9 mouse cellular contexts compared by ENCODE assay signal in the genomic region with DNA sequence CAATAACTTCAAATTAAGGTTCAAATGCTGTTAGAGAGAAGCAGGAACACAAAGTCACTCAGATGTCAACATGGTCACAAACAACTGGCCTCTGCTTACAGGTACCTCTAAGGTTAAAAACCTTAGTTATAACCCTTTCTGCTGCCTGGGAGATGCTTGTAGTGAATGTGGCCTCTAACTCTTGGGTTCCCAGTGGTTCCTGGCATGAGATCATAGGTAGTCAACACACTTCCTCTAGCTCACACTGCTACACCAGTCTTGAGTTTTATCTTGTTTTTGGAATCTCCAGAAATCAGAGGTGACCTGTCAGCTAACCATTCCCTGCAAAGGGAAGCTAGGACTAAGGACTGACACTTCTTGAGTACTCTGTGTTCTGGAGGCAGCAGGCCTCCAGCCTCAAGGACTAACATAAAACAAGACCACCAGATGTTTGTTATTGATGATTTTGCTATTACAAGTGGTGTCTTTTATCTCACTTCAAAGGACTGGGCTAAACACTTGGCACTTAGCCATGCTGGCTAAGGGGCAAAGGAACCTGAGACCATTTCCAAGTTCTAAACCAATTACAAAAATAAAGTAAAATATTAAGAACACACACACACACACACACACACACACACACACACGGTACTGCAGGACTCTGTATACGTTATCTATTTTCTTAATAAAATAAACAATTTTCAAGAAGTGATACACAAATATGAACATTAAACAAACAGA. TPM values are rescaled to one million over a fixed set of nuclear protein-coding genes. Genes with fewer than 3 reads are reported as not detected.
DNase-seq lines count a peak whose midpoint lies in the region; ATAC-seq and TF ChIP-seq lines count a peak whose summit lies in the region.
"Had no signal": no experiment of that assay in that cellular context is flagged by ENCODE, and none has a peak within 500 bp of the region (broad histone marks: within the 10 kb centered on the region; RNA-seq: fewer than 3 reads in every experiment).

No protein-coding gene starts in this region.

- no peak for TF ChIP-seq CTCF in kidney, adult 2 months (conservative IDR thresholded peaks at IDR 0.05; ENCODE audit: insufficient read depth, insufficient read length, low read depth, low read length)
- no peak for TF ChIP-seq CTCF in CH12.LX (conservative IDR thresholded peaks at IDR 0.05 in 1 of 2, IDR thresholded peaks at IDR 0.05 in 1 of 2; ENCODE audit: low read depth in 2 of 2, low read length in 2 of 2)
- no peak for TF ChIP-seq CTCF in cortical plate, adult 2 months (IDR thresholded peaks at IDR 0.05; ENCODE audit: extremely low read depth, insufficient read depth, low read length)

- no peak for TF ChIP-seq POLR2A in kidney, adult 2 months (IDR thresholded peaks at IDR 0.05; ENCODE audit: low read depth, low read length)
- no peak for TF ChIP-seq POLR2A in CH12.LX (IDR thresholded peaks at IDR 0.05; ENCODE audit: low read depth, low read length)
- TF ChIP-seq POLR2A in cortical plate, adult 2 months (IDR thresholded peaks at IDR 0.05; ENCODE audit: extremely low read depth, insufficient read depth, low read length) = no peak

- ATAC-seq in kidney, embryonic 14.5 days (ENCODE audit: low FRiP score, low TSS enrichment) = no peak
- no peak for ATAC-seq in intestine, embryonic 15.5 days
- ATAC-seq in stomach, embryonic 15.5 days (ENCODE audit: insufficient read depth, low FRiP score, low read depth) = no peak
- ATAC-seq in monocyte, adult 5-6 weeks (replicated peaks; ENCODE audit: insufficient number of reproducible peaks, low FRiP score, low TSS enrichment, poor library complexity, severe bottlenecking) = no peak

- no peak overlapping the region for H3K4me3 ChIP-seq in kidney, adult 2 months (ENCODE audit: insufficient read depth, low read depth, low read length)
- H3K4me3 ChIP-seq in kidney, embryonic 14.5 days (ENCODE audit: low read length) = no peak overlapping the region
- H3K4me3 ChIP-seq in CH12.LX (replicated peaks in 1 of 3; ENCODE audit: low read depth in 2 of 3, low read length in 2 of 3, poor library complexity in 1 of 3) = peak overlapping the region; percentile 41 to 83 (median 78)
- no peak overlapping the region for H3K4me3 ChIP-seq in cortical plate, adult 2 months (ENCODE audit: insufficient read depth, low read length)
- no peak overlapping the region for H3K4me3 ChIP-seq in intestine, embryonic 15.5 days (replicated peaks)
- H3K4me3 ChIP-seq in stomach, embryonic 15.5 days (replicated peaks) = no peak overlapping the region

- peaks cover 29% of the 10 kb centered on the region for H3K79me2 ChIP-seq in CH12.LX (replicated peaks; ENCODE audit: control insufficient read depth, extremely low read depth, insufficient read depth, poor library complexity, severe bottlenecking)

- H3K4me2 ChIP-seq in kidney, embryonic 14.5 days (replicated peaks; ENCODE audit: low read depth, low read length) = no peak overlapping the region
- H3K4me2 ChIP-seq in CH12.LX (ENCODE audit: insufficient read depth, low read depth, poor library complexity, severe bottlenecking) = peak overlapping the region; percentile 98
- H3K4me2 ChIP-seq in intestine, embryonic 15.5 days (replicated peaks) = peak overlapping the region; percentile 73; the same call in 1 of the 2 replicates
- H3K4me2 ChIP-seq in stomach, embryonic 15.5 days = peak overlapping the region; percentile 56

- dilution Hi-C loops in CH12.LX (cut with MboI; ENCODE audit: extremely low pct_ligation_motif_present, extremely low pct_unique_long_range_greater_than_20kb, low sequenced_read_pairs) = no loop called here

- H3K27ac ChIP-seq in kidney, adult 2 months (ENCODE audit: insufficient read depth, low read depth, low read length) = peak overlapping the region; percentile 22; the same call in 1 of the 2 replicates
- no peak overlapping the region for H3K27ac ChIP-seq in kidney, embryonic 14.5 days (ENCODE audit: low read depth, low read length)
- peak overlapping the region; percentile 88 for H3K27ac ChIP-seq in CH12.LX (ENCODE audit: insufficient read depth, low read depth)
- H3K27ac ChIP-seq in cortical plate, adult 2 months (ENCODE audit: insufficient read depth, low read length) = peak overlapping the region; percentile 88; the same call in 1 of the 2 replicates
- no peak overlapping the region for H3K27ac ChIP-seq in intestine, embryonic 15.5 days
- H3K27ac ChIP-seq in stomach, embryonic 15.5 days = no peak overlapping the region

- WGBS in kidney, adult 2 months = 29% methylated on average over 2 of the region's 2 CpGs
- 82% methylated on average over 2 of the region's 2 CpGs for WGBS in kidney, embryonic 14.5 days
- WGBS in intestine, embryonic 15.5 days = 42% methylated on average over 2 of the region's 2 CpGs
- 40% methylated on average over 2 of the region's 2 CpGs for WGBS in stomach, embryonic 15.5 days

- no peaks in the 10 kb centered on the region for H3K36me3 ChIP-seq in kidney, adult 2 months (ENCODE audit: control insufficient read depth, insufficient read depth, low read length)
- no peaks in the 10 kb centered on the region for H3K36me3 ChIP-seq in kidney, embryonic 14.5 days (ENCODE audit: control insufficient read depth, insufficient read depth, low read length)
- H3K36me3 ChIP-seq in CH12.LX (replicated peaks in 1 of 2; ENCODE audit: control insufficient read depth in 1 of 2, insufficient read depth in 1 of 2, low read length in 1 of 2) = peaks cover 0 to 4% of the 10 kb centered on the region in 2 experiments
- no peaks in the 10 kb centered on the region for H3K36me3 ChIP-seq in intestine, embryonic 15.5 days
- H3K36me3 ChIP-seq in stomach, embryonic 15.5 days = no peaks in the 10 kb centered on the region

- peaks cover 4% of the 10 kb centered on the region; the same call in 1 of the 2 replicates for H3K4me1 ChIP-seq in kidney, adult 2 months (ENCODE audit: control insufficient read depth, insufficient read depth, low read length)
- H3K4me1 ChIP-seq in kidney, embryonic 14.5 days (ENCODE audit: control insufficient read depth, insufficient read depth, low read length) = peaks cover 4% of the 10 kb centered on the region; the same call in 1 of the 2 replicates
- H3K4me1 ChIP-seq in CH12.LX (ENCODE audit: control insufficient read depth in 1 of 2, insufficient read depth in 2 of 2) = peaks cover 16 to 53% of the 10 kb centered on the region in 2 experiments
- H3K4me1 ChIP-seq in cortical plate, adult 2 months (ENCODE audit: control insufficient read depth, insufficient read depth, low read length) = peaks cover 2% of the 10 kb centered on the region; the same call in 1 of the 2 replicates
- 0 out of 2 replicates have a peak, but pooled peaks cover 4% of the 10 kb centered on the region for H3K4me1 ChIP-seq in intestine, embryonic 15.5 days (replicated peaks)
- H3K4me1 ChIP-seq in stomach, embryonic 15.5 days = peaks cover 7% of the 10 kb centered on the region; the same call in 1 of the 2 replicates

- H3K9ac ChIP-seq in kidney, embryonic 14.5 days (ENCODE audit: low read depth, low read length) = no peak overlapping the region
- peak overlapping the region; percentile 98 for H3K9ac ChIP-seq in CH12.LX (ENCODE audit: insufficient read depth, low read depth)
- H3K9ac ChIP-seq in intestine, embryonic 15.5 days = no peak overlapping the region
- no peak overlapping the region for H3K9ac ChIP-seq in stomach, embryonic 15.5 days

- DNase-seq in kidney, adult 2 months = peak; percentile 7
- no peak for DNase-seq in CH12.LX (ENCODE audit: extremely low read depth)
- no peak for DNase-seq in left cerebral cortex, adult 11 months (ENCODE audit: low spot score)

- in situ Hi-C loops in CH12.LX (cut with MboI; ENCODE audit: low pct_ligation_motif_present, low pct_unique_long_range_greater_than_20kb, low sequenced_read_pairs) = no loop called here

- no peak for TF ChIP-seq EP300 in CH12.LX (IDR thresholded peaks at IDR 0.05; ENCODE audit: low read length)

- no peaks in the 10 kb centered on the region for H3K27me3 ChIP-seq in kidney, adult 2 months (replicated peaks; ENCODE audit: control insufficient read depth, insufficient read depth, low read length)
- H3K27me3 ChIP-seq in kidney, embryonic 14.5 days (ENCODE audit: control insufficient read depth, insufficient read depth, low read length) = no peaks in the 10 kb centered on the region
- no peaks in the 10 kb centered on the region for H3K27me3 ChIP-seq in CH12.LX (replicated peaks)
- H3K27me3 ChIP-seq in intestine, embryonic 15.5 days (replicated peaks) = no peaks in the 10 kb centered on the region
- H3K27me3 ChIP-seq in stomach, embryonic 15.5 days (replicated peaks) = no peaks in the 10 kb centered on the region

- H3K9me3 ChIP-seq in kidney, embryonic 14.5 days (ENCODE audit: control insufficient read depth, low read length) = no peaks in the 10 kb centered on the region
- H3K9me3 ChIP-seq in CH12.LX (replicated peaks; ENCODE audit: low read length) = no peaks in the 10 kb centered on the region
- no peaks in the 10 kb centered on the region for H3K9me3 ChIP-seq in intestine, embryonic 15.5 days
- no peaks in the 10 kb centered on the region for H3K9me3 ChIP-seq in stomach, embryonic 15.5 days

- no peak for TF ChIP-seq RAD21 in CH12.LX (IDR thresholded peaks at IDR 0.05; ENCODE audit: low read depth, low read length)

RNA-seq across cellular contexts. Expression of a gene that starts 1.6 kb away (rescaled TPM):
- polyA plus RNA-seq in kidney, adult 2 months (2012; rRNA removed) = 7.1 and 9.9 TPM in 2 replicates
- polyA plus RNA-seq in kidney, embryonic 14.5 days (2014; fragmentation: Nextera tagmentation; extraction: Ambion mirVana) = 10.6 and 13.2 TPM in 2 replicates
- total RNA-seq in CH12.LX (2012; rRNA removed) (6.9 and 10.2 TPM in 2 replicates), CH12.LX (2014; rRNA removed) (1.9 and 2.1 TPM in 2 replicates)
- 5.1 and 6.0 TPM in 2 replicates for polyA plus RNA-seq in CH12.LX (2012; ENCODE audit: insufficient read length, low read depth)
- polyA plus RNA-seq in cortical plate, adult 2 months (2012; rRNA removed) = 17.7 and 17.8 TPM in 2 replicates
- polyA plus RNA-seq in intestine, embryonic 15.5 days (2015; fragmentation: Nextera tagmentation; extraction: Ambion mirVana) = 11.2 and 12.0 TPM in 2 replicates
- polyA plus RNA-seq in stomach, embryonic 15.5 days (2015; fragmentation: Nextera tagmentation; extraction: Ambion mirVana) = 15.6 and 16.3 TPM in 2 replicates
- total RNA-seq in monocyte, adult 5-6 weeks (2017) = 23.8 to 40.6 TPM (median 30.4 TPM) in 3 replicates

RNA-seq across cellular contexts. Expression of a gene that starts 11.7 kb away (rescaled TPM):
- polyA plus RNA-seq in kidney, adult 2 months (2012; rRNA removed) = 0.45 and 0.72 TPM in 2 replicates
- not detected in 2 replicates for polyA plus RNA-seq in kidney, embryonic 14.5 days (2014; fragmentation: Nextera tagmentation; extraction: Ambion mirVana)
- total RNA-seq in CH12.LX (2012; rRNA removed) (0.92 and 1.9 TPM in 2 replicates), CH12.LX (2014; rRNA removed) (0.53 and 0.62 TPM in 2 replicates)
- 0.56 and 0.57 TPM in 2 replicates for polyA plus RNA-seq in CH12.LX (2012; ENCODE audit: insufficient read length, low read depth)
- polyA plus RNA-seq in cortical plate, adult 2 months (2012; rRNA removed) = 0.04 TPM in 1 of 2 replicates, not detected in the other
- polyA plus RNA-seq in intestine, embryonic 15.5 days (2015; fragmentation: Nextera tagmentation; extraction: Ambion mirVana) = not detected in 2 replicates
- not detected in 2 replicates for polyA plus RNA-seq in stomach, embryonic 15.5 days (2015; fragmentation: Nextera tagmentation; extraction: Ambion mirVana)
- total RNA-seq in monocyte, adult 5-6 weeks (2017) = 0.19 to 0.49 TPM (median 0.21 TPM) in 3 replicates
- polyA plus RNA-seq: neural tube, embryonic 11.5 days had no signal

RNA-seq across cellular contexts. Expression of a gene that starts 43.9 kb away (rescaled TPM):
- polyA plus RNA-seq in kidney, adult 2 months (2012; rRNA removed) = 0.56 and 1.4 TPM in 2 replicates
- polyA plus RNA-seq in kidney, embryonic 14.5 days (2014; fragmentation: Nextera tagmentation; extraction: Ambion mirVana) = 0.17 and 0.22 TPM in 2 replicates
- total RNA-seq in CH12.LX (2012; rRNA removed) (0.08 and 0.34 TPM in 2 replicates), CH12.LX (2014; rRNA removed) (1.4 and 1.5 TPM in 2 replicates)
- polyA plus RNA-seq in CH12.LX (2012; ENCODE audit: insufficient read length, low read depth) = 0.80 and 1.0 TPM in 2 replicates
- not detected in 2 replicates for polyA plus RNA-seq in cortical plate, adult 2 months (2012; rRNA removed)
- polyA plus RNA-seq in intestine, embryonic 15.5 days (2015; fragmentation: Nextera tagmentation; extraction: Ambion mirVana) = 1.3 and 1.6 TPM in 2 replicates
- polyA plus RNA-seq in stomach, embryonic 15.5 days (2015; fragmentation: Nextera tagmentation; extraction: Ambion mirVana) = 0.88 and 1.1 TPM in 2 replicates
- 0.78 to 1.9 TPM (median 1.3 TPM) in 3 replicates for total RNA-seq in monocyte, adult 5-6 weeks (2017)

Comparison
In these comparisons a context has a peak if more than half of its experiments do, and no peak if none do; other contexts are left out.
1. H3K27ac ChIP-seq: peak in kidney, adult 2 months (single experiment), CH12.LX (single experiment) and cortical plate, adult 2 months (single experiment); none in kidney, embryonic 14.5 days (single experiment), intestine, embryonic 15.5 days (single experiment) and stomach, embryonic 15.5 days (single experiment).
2. H3K4me3 ChIP-seq: peak in CH12.LX (3 of 3); none in kidney, adult 2 months (single experiment), kidney, embryonic 14.5 days (single experiment), cortical plate, adult 2 months (single experiment), intestine, embryonic 15.5 days (single experiment) and stomach, embryonic 15.5 days (single experiment).